Mouse (Mus musculus) urinary bladder, postnatal 36 days (tissue): ENCODE measurements around the gene Kif20b.

Experiments
- DNase-seq, 2 experiments: peaks; one replicate each; pipeline ENCODE4 v3.0.0; 2022; ENCODE audit warnings: low spot score in 2 of 2, mixed read lengths in 1 of 2

The Kif20b gene

DNA sequence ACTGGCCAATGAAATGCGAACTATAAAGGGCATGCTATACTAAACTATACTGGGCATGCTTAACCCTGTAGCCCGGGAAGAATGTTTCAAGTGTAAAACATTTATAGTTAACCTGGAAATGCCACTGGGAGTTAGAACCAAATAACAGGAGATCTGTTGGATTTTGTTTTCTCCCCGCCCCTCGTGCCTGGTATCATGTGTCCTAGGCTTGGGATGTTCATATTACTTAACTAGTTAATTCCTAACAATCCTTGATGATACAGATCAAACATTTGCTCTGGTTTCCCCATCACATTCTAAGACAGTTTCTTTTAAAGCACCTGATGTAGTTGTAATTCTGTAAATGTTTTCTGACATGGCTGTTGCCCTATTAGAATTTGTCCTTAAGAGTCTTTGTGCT, 2.1 kb upstream of the Kif20b start:
- DNase-seq = no peak

DNA sequence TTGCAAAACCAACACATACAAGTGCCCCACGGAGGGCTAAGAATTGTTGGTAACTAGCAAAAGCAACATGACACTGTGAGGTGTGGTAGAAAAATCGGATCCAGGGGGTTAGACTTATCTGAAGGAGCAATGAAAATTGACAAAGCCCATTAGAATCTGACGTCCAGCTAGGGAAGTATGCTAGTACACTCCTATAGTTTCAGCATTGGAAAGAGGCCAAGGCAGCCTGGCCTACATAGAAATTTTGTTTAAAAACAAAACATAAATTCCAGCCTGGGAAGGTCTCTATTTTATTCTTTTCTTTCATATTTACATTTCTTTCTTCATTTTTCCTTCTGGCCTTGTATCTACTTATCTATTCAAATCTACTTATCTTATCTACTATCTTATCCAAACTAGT, 1.6 kb upstream of the Kif20b start:
- DNase-seq = no peak

GRCm38 (mm10) chr19:34921253-34921651, 909 bp upstream of the Kif20b start:
- DNase-seq = no peak

- DNase-seq = no peak
Measured at GRCm38 (mm10) chr19:34922603-34922963, 422 bp downstream of the Kif20b start.

DNA sequence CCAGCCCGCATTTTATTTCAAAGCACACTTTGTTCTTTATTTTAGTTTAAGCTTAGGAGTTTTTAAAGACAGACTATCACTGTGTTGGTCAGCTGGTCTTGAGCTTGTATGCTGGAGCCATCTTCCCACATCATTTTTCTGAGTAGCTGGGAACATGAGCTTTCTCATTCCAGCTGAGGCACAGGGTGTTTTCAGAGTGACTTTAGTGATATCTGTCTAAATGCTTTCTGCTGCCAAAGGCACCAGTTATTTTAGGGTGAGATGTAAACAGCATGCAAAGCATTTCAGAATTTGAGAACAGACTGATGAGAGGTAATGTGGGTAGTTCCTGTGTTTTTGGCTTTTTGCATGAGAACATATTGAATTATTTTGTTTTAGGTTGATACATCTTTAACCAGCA, 25.0 kb downstream of the Kif20b start:
- no peak for DNase-seq

GRCm38 (mm10) chr19:34953842-34954541, 31.8 kb downstream of the Kif20b start:
- DNase-seq = no peak

DNA sequence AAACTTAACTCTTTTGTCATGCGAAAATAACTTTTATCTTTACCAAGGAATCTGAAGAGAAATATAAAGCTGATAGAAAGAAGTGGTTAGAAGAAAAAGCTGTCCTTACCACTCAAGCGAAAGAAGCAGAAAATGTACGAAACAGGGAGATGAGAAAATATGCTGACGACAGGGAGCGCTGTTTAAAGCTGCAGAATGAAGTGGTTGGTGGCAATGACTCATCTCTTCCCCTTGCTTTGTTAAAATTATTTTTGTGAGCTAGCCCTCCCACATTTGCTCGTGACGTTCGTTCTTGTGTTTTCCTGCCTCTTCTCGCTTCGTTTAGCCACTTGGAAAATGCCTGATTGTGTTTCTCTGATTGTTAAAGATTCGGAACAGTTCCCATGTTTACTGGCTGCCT, 37.2 kb downstream of the Kif20b start:
- DNase-seq = no peak

GRCm38 (mm10) chr19:34984742-34985141, 62.6 kb downstream of the Kif20b start:
- no peak for DNase-seq

DNA sequence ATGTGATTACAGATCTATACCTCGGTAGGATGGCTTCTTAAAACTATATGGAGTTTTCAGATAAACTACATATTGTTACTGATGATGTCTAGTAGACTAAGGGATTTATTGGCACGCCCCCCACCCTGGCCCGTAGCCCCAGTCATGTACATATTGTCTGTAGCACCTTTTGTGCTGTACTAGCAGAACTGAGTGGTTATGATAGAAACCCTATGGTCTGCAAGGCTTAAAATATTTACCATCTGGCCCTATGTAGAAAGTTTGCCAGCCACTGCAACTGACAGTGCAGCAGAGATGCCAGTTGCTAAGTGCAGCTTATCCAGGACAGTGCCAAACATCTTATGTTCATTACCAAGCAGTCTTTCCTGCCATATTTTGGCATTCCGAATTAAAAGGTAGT, 68.3 kb downstream of the Kif20b start:
- DNase-seq = no peak

GRCm38 (mm10) chr19:34992969-34993527, 70.9 kb downstream of the Kif20b start:
- no peak for DNase-seq

DNA sequence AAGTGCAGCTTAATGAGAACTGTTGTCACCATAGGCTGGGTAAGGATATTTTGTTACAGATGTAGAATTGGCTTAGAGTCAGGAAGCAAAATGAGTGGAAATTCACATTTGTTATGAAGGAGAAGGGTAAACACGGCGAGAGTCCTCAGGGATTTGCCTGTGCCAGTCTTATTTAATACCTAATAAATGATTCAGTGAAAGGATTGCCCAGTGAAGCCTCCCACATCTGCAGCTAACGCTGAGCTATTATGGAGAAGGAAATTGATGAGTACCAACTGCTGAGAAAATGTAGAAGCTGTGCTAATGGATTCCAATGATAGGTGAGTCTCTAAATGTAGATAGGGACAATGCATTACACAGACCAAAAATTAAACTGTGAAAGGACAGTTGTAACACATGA, 92.9 kb downstream of the Kif20b start:
- DNase-seq = no peak

- DNase-seq = no peak
Measured at GRCm38 (mm10) chr19:35017474-35018208, 95.5 kb downstream of the Kif20b start.

DNA sequence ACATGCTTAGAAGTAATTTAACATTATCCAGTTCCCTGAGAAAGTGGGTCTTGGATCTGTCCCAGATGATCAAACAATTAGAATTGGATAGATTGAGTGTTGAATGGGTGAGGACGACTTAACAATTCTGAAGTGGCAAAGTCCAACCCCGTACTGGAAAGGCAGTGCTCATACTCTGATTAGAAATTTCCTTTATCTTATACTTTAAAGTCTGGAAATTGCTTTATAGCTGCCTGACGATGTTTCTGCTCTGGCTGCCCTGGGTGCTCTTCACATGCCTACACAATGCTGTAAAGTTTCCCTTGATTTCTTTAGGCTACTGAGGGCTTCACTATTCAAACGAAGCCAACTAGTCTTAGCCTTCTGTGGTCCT, 96.0 kb downstream of the Kif20b start:
- DNase-seq = no peak
